Mouse (Mus musculus): Measurements from ENCODE around the gene Ribc2. TPM values are rescaled to one million over a fixed set of nuclear protein-coding genes. Genes with fewer than 3 reads are reported as not detected.

The Ribc2 gene
- 0.62 and 0.78 TPM in 2 replicates for polyA plus RNA-seq (2014; fragmentation: Nextera tagmentation; extraction: Ambion mirVana)

DNA sequence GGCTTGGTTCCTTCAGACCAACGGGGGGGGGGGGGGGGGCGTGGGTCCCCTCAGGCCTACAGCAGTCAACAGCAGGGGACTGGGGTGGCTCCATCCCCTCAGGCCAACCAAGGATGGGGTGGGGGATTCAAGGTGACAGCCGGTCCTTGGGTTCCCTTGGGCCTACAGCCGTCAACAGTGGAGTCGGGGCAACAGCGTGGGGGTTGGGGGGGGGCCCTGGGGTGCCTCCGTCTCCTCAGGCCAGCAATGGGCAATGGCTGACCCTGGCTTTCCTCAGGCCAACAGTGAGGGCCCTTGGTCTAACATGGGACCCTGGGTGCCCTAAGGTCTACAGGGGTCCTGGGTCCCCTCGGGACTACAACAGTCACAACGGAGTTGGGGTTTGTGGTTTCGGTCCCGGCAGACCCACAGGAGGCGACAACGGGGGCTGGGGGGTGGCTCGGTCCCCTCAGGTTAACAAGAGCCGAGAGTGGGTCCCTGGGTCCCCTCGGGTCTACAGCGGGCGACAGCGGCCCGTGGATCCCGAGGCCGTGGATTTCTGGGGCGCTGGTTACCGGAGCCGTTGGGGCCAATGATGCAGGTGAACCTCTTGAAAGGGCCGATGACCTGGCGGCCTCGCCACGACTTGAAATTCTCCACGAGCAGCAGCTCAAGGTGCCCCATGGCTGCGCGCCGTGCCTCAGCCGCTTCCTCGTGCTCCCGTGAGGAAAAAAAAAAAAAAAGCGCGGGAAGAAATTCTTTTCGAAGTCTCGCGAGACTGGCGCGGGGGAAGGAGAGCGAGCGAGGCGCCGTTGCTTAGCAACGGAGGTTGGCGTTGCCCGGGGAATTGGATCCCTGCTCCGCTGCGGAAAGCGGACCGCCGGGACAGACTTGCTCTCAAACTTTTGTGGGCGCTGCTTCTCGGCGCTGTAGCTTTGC is at the start of gene Ribc2, which contains the start of gene Smc1b:
TSS of gene Ribc2 (plus strand) at position 804 of the 918 bp plus-strand sequence.
TSS of gene Smc1b (minus strand) at position 690 of the 918 bp plus-strand sequence.
- ATAC-seq (ENCODE audit: insufficient read depth, low FRiP score, low TSS enrichment) (no peak), DNase-seq (ENCODE audit: low spot score) (peak; percentile 89)
- peak within 1 kb of the TSS; percentile 33; the same call in 1 of the 2 replicates for H3K9ac ChIP-seq (ENCODE audit: low read length)
- H3K4me2 ChIP-seq (ENCODE audit: low read depth) = peak within 1 kb of the TSS; percentile 41
- no peaks in the 10 kb centered on the region for H3K36me3 ChIP-seq (ENCODE audit: control insufficient read depth, insufficient read depth, low read length)
- WGBS = 30% methylated on average over 55 of the region's 58 CpGs
- H3K9me3 ChIP-seq (ENCODE audit: control insufficient read depth, low read length) = no peaks in the 10 kb centered on the region
- H3K4me1 ChIP-seq (ENCODE audit: control insufficient read depth, insufficient read depth, low read length) = no peaks in the 10 kb centered on the region
- peak within 1 kb of the TSS; percentile 21 for H3K4me3 ChIP-seq (ENCODE audit: low read depth, low read length)
- no peak within 1 kb of the TSS for H3K27ac ChIP-seq (ENCODE audit: low read depth, low read length)
- H3K27me3 ChIP-seq (ENCODE audit: control insufficient read depth, insufficient read depth, low read length) = no peaks in the 10 kb centered on the region

GRCm38 (mm10) chr15:85085641-85086040 is 46.2 kb upstream of the Ribc2 start:
- H3K4me3 ChIP-seq (ENCODE audit: low read depth, low read length) = no peak overlapping the region
- no peak overlapping the region for H3K9ac ChIP-seq (ENCODE audit: low read length)
- no peaks in the 10 kb centered on the region for H3K27me3 ChIP-seq (ENCODE audit: control insufficient read depth, insufficient read depth, low read length)
- DNase-seq (ENCODE audit: low spot score) (no peak), ATAC-seq (ENCODE audit: insufficient read depth, low FRiP score, low TSS enrichment) (no peak)
- H3K9me3 ChIP-seq (ENCODE audit: control insufficient read depth, low read length) = no peaks in the 10 kb centered on the region
- 66% methylated on average over 1 of the region's 1 CpGs for WGBS
- no peak overlapping the region for H3K27ac ChIP-seq (ENCODE audit: low read depth, low read length)
- no peaks in the 10 kb centered on the region for H3K36me3 ChIP-seq (ENCODE audit: control insufficient read depth, insufficient read depth, low read length)
- no peaks in the 10 kb centered on the region for H3K4me1 ChIP-seq (ENCODE audit: control insufficient read depth, insufficient read depth, low read length)
- no peak overlapping the region for H3K4me2 ChIP-seq (ENCODE audit: low read depth)

DNA sequence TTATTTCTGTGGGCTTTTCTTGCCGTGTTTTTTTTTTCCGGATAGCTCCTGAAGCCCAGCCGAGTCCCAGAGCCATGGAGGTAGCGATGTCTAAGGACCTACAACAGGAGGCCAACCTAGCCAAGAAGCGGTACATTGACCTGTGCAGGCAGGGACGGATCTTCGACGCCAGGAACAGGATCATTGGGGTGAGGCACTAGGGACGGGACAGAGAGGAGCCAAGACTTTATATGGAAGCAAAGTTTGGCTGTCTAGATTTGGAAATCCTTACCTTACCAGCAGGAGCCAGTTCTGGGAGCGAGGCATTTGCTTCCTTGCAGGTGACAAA is 279 bp downstream of the Ribc2 start:
- Histone ChIP-seq H3K4me3 (ENCODE audit: low read depth, low read length) (peak overlapping the region; percentile 21; the same call in 1 of the 2 replicates), H3K4me1 (ENCODE audit: control insufficient read depth, insufficient read depth, low read length) (no peaks in the 10 kb centered on the region), H3K4me2 (ENCODE audit: low read depth) (peak overlapping the region; percentile 41), H3K9ac (ENCODE audit: low read length) (peak overlapping the region; percentile 33; the same call in 1 of the 2 replicates), H3K9me3 (ENCODE audit: control insufficient read depth, low read length) (no peaks in the 10 kb centered on the region), H3K36me3 (ENCODE audit: control insufficient read depth, insufficient read depth, low read length) (no peaks in the 10 kb centered on the region), H3K27ac (ENCODE audit: low read depth, low read length) (no peak overlapping the region), H3K27me3 (ENCODE audit: control insufficient read depth, insufficient read depth, low read length) (no peaks in the 10 kb centered on the region)
- ATAC-seq (ENCODE audit: insufficient read depth, low FRiP score, low TSS enrichment) (no peak), DNase-seq (ENCODE audit: low spot score) (no peak)
- WGBS = 21% methylated on average over 10 of the region's 10 CpGs

- Histone ChIP-seq H3K36me3 (ENCODE audit: control insufficient read depth, insufficient read depth, low read length) (no peaks in the 10 kb centered on the region), H3K9me3 (ENCODE audit: control insufficient read depth, low read length) (no peaks in the 10 kb centered on the region), H3K27me3 (ENCODE audit: control insufficient read depth, insufficient read depth, low read length) (no peaks in the 10 kb centered on the region), H3K9ac (ENCODE audit: low read length) (no peak overlapping the region), H3K4me1 (ENCODE audit: control insufficient read depth, insufficient read depth, low read length) (no peaks in the 10 kb centered on the region), H3K4me3 (ENCODE audit: low read depth, low read length) (no peak overlapping the region), H3K27ac (ENCODE audit: low read depth, low read length) (no peak overlapping the region), H3K4me2 (ENCODE audit: low read depth) (no peak overlapping the region)
- ATAC-seq (ENCODE audit: insufficient read depth, low FRiP score, low TSS enrichment) (no peak), DNase-seq (ENCODE audit: low spot score) (no peak)
- 54% methylated on average over 9 of the region's 9 CpGs for WGBS
Observed at GRCm38 (mm10) chr15:85135143-85135542, 3.3 kb downstream of the Ribc2 start.

DNA sequence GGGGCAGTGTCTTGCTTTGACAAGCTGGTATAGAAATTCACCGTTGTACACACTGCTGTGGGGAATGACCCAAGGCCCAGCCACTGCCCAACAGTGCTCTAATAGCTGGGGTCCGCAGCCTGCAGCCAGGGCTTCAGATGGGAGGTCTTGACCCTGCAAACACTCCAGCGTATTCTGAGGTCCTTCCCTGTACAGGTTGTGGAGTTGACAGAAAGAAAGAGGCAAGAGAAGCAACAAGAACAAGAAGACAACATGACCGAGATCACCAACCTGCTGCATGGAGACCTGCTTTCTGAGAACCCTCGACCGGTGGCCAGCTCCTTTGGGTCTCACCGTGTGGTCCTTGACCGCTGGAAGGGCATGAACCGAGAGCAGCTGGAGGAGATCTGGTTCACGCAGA is 9.4 kb downstream of the Ribc2 start:
- WGBS = 92% methylated on average over 10 of the region's 10 CpGs
- no peak for DNase-seq (ENCODE audit: low spot score)
- ATAC-seq (ENCODE audit: insufficient read depth, low FRiP score, low TSS enrichment) = no peak
- H3K9ac ChIP-seq (ENCODE audit: low read length) = no peak overlapping the region
- no peak overlapping the region for H3K4me3 ChIP-seq (ENCODE audit: low read depth, low read length)
- no peaks in the 10 kb centered on the region for H3K27me3 ChIP-seq (ENCODE audit: control insufficient read depth, insufficient read depth, low read length)
- no peaks in the 10 kb centered on the region for H3K36me3 ChIP-seq (ENCODE audit: control insufficient read depth, insufficient read depth, low read length)
- no peak overlapping the region for H3K4me2 ChIP-seq (ENCODE audit: low read depth)
- H3K4me1 ChIP-seq (ENCODE audit: control insufficient read depth, insufficient read depth, low read length) = no peaks in the 10 kb centered on the region
- no peaks in the 10 kb centered on the region for H3K9me3 ChIP-seq (ENCODE audit: control insufficient read depth, low read length)
- H3K27ac ChIP-seq (ENCODE audit: low read depth, low read length) = no peak overlapping the region

DNA sequence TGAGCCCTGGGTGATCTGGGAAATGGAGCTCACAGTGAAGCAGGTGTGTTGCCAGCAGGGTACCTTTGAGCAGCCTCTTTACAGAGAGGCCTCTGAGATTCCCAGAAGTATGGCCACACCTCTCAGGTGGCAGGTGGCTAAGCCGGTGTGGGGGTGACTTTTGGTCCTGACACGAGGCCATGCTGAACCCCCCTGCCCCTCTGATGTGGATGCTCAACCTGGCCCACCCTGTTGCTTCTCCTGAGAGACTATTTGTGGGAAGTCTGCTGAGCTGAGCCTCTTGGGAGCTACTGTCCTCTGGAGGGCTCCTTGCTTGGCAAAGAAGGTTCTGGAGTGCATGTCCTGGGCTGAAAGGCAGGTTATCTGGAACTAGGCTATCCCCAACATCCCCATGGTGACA is 10.6 kb downstream of the Ribc2 start:
- 69% methylated on average over 2 of the region's 2 CpGs for WGBS
- Histone ChIP-seq H3K4me3 (ENCODE audit: low read depth, low read length) (no peak overlapping the region), H3K27me3 (ENCODE audit: control insufficient read depth, insufficient read depth, low read length) (no peaks in the 10 kb centered on the region), H3K4me1 (ENCODE audit: control insufficient read depth, insufficient read depth, low read length) (no peaks in the 10 kb centered on the region), H3K4me2 (ENCODE audit: low read depth) (no peak overlapping the region), H3K27ac (ENCODE audit: low read depth, low read length) (no peak overlapping the region), H3K9ac (ENCODE audit: low read length) (no peak overlapping the region), H3K9me3 (ENCODE audit: control insufficient read depth, low read length) (no peaks in the 10 kb centered on the region), H3K36me3 (ENCODE audit: control insufficient read depth, insufficient read depth, low read length) (no peaks in the 10 kb centered on the region)
- DNase-seq (ENCODE audit: low spot score) (no peak), ATAC-seq (ENCODE audit: insufficient read depth, low FRiP score, low TSS enrichment) (no peak)

GRCm38 (mm10) chr15:85143161-85143560 is 11.3 kb downstream of the Ribc2 start:
- 91% methylated on average over 11 of the region's 11 CpGs for WGBS
- ATAC-seq (ENCODE audit: insufficient read depth, low FRiP score, low TSS enrichment) (no peak), DNase-seq (ENCODE audit: low spot score) (no peak)
- H3K9me3 ChIP-seq (ENCODE audit: control insufficient read depth, low read length) = no peaks in the 10 kb centered on the region
- H3K27ac ChIP-seq (ENCODE audit: low read depth, low read length) = no peak overlapping the region
- no peak overlapping the region for H3K4me3 ChIP-seq (ENCODE audit: low read depth, low read length)
- H3K9ac ChIP-seq (ENCODE audit: low read length) = no peak overlapping the region
- H3K36me3 ChIP-seq (ENCODE audit: control insufficient read depth, insufficient read depth, low read length) = no peaks in the 10 kb centered on the region
- H3K4me2 ChIP-seq (ENCODE audit: low read depth) = no peak overlapping the region
- no peaks in the 10 kb centered on the region for H3K4me1 ChIP-seq (ENCODE audit: control insufficient read depth, insufficient read depth, low read length)
- H3K27me3 ChIP-seq (ENCODE audit: control insufficient read depth, insufficient read depth, low read length) = no peaks in the 10 kb centered on the region

- Histone ChIP-seq H3K9ac (ENCODE audit: low read length) (no peak overlapping the region), H3K4me2 (ENCODE audit: low read depth) (no peak overlapping the region), H3K36me3 (ENCODE audit: control insufficient read depth, insufficient read depth, low read length) (no peaks in the 10 kb centered on the region), H3K27ac (ENCODE audit: low read depth, low read length) (no peak overlapping the region), H3K9me3 (ENCODE audit: control insufficient read depth, low read length) (no peaks in the 10 kb centered on the region), H3K4me1 (ENCODE audit: control insufficient read depth, insufficient read depth, low read length) (no peaks in the 10 kb centered on the region), H3K27me3 (ENCODE audit: control insufficient read depth, insufficient read depth, low read length) (no peaks in the 10 kb centered on the region), H3K4me3 (ENCODE audit: low read depth, low read length) (no peak overlapping the region)
- 97% methylated on average over 1 of the region's 1 CpGs for WGBS
- DNase-seq (ENCODE audit: low spot score) (no peak), ATAC-seq (ENCODE audit: insufficient read depth, low FRiP score, low TSS enrichment) (no peak)
Observed at GRCm38 (mm10) chr15:85143747-85144146, 11.9 kb downstream of the Ribc2 start.

- H3K4me2 ChIP-seq (ENCODE audit: low read depth) = no peak overlapping the region
- H3K9ac ChIP-seq (ENCODE audit: low read length) = no peak overlapping the region
- ATAC-seq (ENCODE audit: insufficient read depth, low FRiP score, low TSS enrichment) = no peak
- H3K36me3 ChIP-seq (ENCODE audit: control insufficient read depth, insufficient read depth, low read length) = no peaks in the 10 kb centered on the region
- H3K4me3 ChIP-seq (ENCODE audit: low read depth, low read length) = no peak overlapping the region
- H3K4me1 ChIP-seq (ENCODE audit: control insufficient read depth, insufficient read depth, low read length) = no peaks in the 10 kb centered on the region
- DNase-seq (ENCODE audit: low spot score) = no peak
- no peaks in the 10 kb centered on the region for H3K27me3 ChIP-seq (ENCODE audit: control insufficient read depth, insufficient read depth, low read length)
- H3K9me3 ChIP-seq (ENCODE audit: control insufficient read depth, low read length) = no peaks in the 10 kb centered on the region
- 89% methylated on average over 5 of the region's 5 CpGs for WGBS
- H3K27ac ChIP-seq (ENCODE audit: low read depth, low read length) = no peak overlapping the region
Observed at GRCm38 (mm10) chr15:85144249-85144648, 12.4 kb downstream of the Ribc2 start.

Data from neural tube, embryonic 11.5 days (tissue).